Mouse (Mus musculus): ENCODE data around the gene Hcn2.

The Hcn2 gene

GRCm38 (mm10) chr10:79709307-79709706, 7.1 kb upstream of the Hcn2 start:
- no peak for DNase-seq

- no peak for DNase-seq
These were observed 4.4 kb upstream of the Hcn2 start for GRCm38 (mm10) chr10:79712029-79712428.

GRCm38 (mm10) chr10:79712499-79713126, 3.8 kb upstream of the Hcn2 start:
- peak; percentile 79 for DNase-seq

- DNase-seq, result no peak
These were observed 3.3 kb upstream of the Hcn2 start for GRCm38 (mm10) chr10:79713163-79713562.

- DNase-seq, result no peak
These were observed 1.4 kb upstream of the Hcn2 start for GRCm38 (mm10) chr10:79714996-79715395.

GRCm38 (mm10) chr10:79716988-79717355, 538 bp downstream of the Hcn2 start:
- no peak for DNase-seq

- peak; percentile 75 for DNase-seq
These were observed 1.4 kb downstream of the Hcn2 start for GRCm38 (mm10) chr10:79717640-79718357.

GRCm38 (mm10) chr10:79721089-79721488, 4.7 kb downstream of the Hcn2 start:
- no peak for DNase-seq

- DNase-seq, result no peak
These were observed 6.6 kb downstream of the Hcn2 start for GRCm38 (mm10) chr10:79723047-79723446.

- DNase-seq, result no peak
These were observed 7.3 kb downstream of the Hcn2 start for GRCm38 (mm10) chr10:79723692-79724091.

GRCm38 (mm10) chr10:79726090-79726489, 9.7 kb downstream of the Hcn2 start:
- peak; percentile 71 for DNase-seq

GRCm38 (mm10) chr10:79728323-79729249, 12.2 kb downstream of the Hcn2 start:
- no peak for DNase-seq

GRCm38 (mm10) chr10:79729357-79729965, 13.0 kb downstream of the Hcn2 start:
- DNase-seq, result no peak

- peak; percentile 44 for DNase-seq
These were observed 16.1 kb downstream of the Hcn2 start for GRCm38 (mm10) chr10:79732500-79732899.

GRCm38 (mm10) chr10:79733847-79734246, 17.4 kb downstream of the Hcn2 start:
- no peak for DNase-seq

- DNase-seq, result no peak
These were observed 18.9 kb downstream of the Hcn2 start for GRCm38 (mm10) chr10:79735361-79735760.

GRCm38 (mm10) chr10:79736706-79737105, 20.3 kb downstream of the Hcn2 start:
- no peak for DNase-seq

GRCm38 (mm10) chr10:79738259-79738658, 21.8 kb downstream of the Hcn2 start:
- DNase-seq, result peak; percentile 45

GRCm38 (mm10) chr10:79739234-79739633, 22.8 kb downstream of the Hcn2 start:
- DNase-seq, result no peak

GRCm38 (mm10) chr10:79740863-79741262, 24.4 kb downstream of the Hcn2 start:
- DNase-seq, result no peak

GRCm38 (mm10) chr10:79743161-79743560, 26.7 kb downstream of the Hcn2 start:
- DNase-seq, result no peak

- no peak for DNase-seq
These were observed 27.4 kb downstream of the Hcn2 start for GRCm38 (mm10) chr10:79743650-79744365.

All from kidney, adult 9 months (tissue).